Mouse (Mus musculus) neural tube, embryonic 14.5 days (tissue): ENCODE measurements at regions not wholly inside any gene's neighbourhood (a gene's known extent, or its start where the extent isn't known, plus 50 kb on each side); places are given as distances from the start of the nearest gene placed in this dataset.
"Not testable (repeated sequence)": the region's sequence is repeated elsewhere in the genome, so short reads cannot be mapped to it uniquely, and the experiment has no call there.

ENCODE experiments used
- ATAC-seq: fragments of 200-750 bp; cut with Nextera tagmentation; 2 replicates; pipeline ENCODE4 v1.8.0; 2017; ENCODE audit warnings: low read depth, mild to moderate bottlenecking, moderate TSS enrichment, moderate library complexity
- H3K27ac ChIP-seq: fragments of 300-500 bp; sonication (generic); 2 replicates; pipeline ENCODE4 v1.5.1; 2014; ENCODE audit warnings: low read depth, mild to moderate bottlenecking, control low read depth, low read length, moderate library complexity, mixed read lengths
- H3K27me3 ChIP-seq: fragments of 300-500 bp; sonication (generic); 2 replicates; pipeline ENCODE4 v1.6.1; 2014; ENCODE audit warnings: low read length; ENCODE audit not compliant: control insufficient read depth, insufficient read depth
- H3K36me3 ChIP-seq: fragments of 300-500 bp; sonication (generic); 2 replicates; pipeline ENCODE4 v1.6.1; 2014; ENCODE audit warnings: low read length, mixed read lengths; ENCODE audit not compliant: control insufficient read depth, insufficient read depth
- H3K4me1 ChIP-seq: fragments of 300-500 bp; sonication (generic); 2 replicates; pipeline ENCODE4 v1.6.1; 2014; ENCODE audit warnings: low read length; ENCODE audit not compliant: control insufficient read depth, insufficient read depth
- H3K4me2 ChIP-seq: fragments of 300-500 bp; sonication (generic); 2 replicates; pipeline ENCODE4 v1.6.1; 2014; ENCODE audit warnings: mild to moderate bottlenecking, low read depth, low read length, control low read depth
- H3K4me3 ChIP-seq: fragments of 300-500 bp; sonication (generic); 2 replicates; pipeline ENCODE4 v1.5.1; 2014; ENCODE audit warnings: low read depth, low read length, control low read depth, mixed read lengths
- H3K9ac ChIP-seq: fragments of 300-500 bp; sonication (generic); replicated peaks from 2 replicates; pipeline ENCODE4 v1.6.1; 2014; ENCODE audit warnings: low read depth, mild to moderate bottlenecking, control low read depth, low read length, mixed read lengths
- H3K9me3 ChIP-seq: fragments of 300-500 bp; sonication (generic); 2 replicates; pipeline ENCODE4 v1.6.1; 2016; ENCODE audit warnings: low read length; ENCODE audit not compliant: control insufficient read depth
- WGBS: fragments of 180-500 bp; shearing (Covaris S2); extraction: QIAGEN DNeasy Blood & Tissue Kit; methylation state at CpG from one replicate; pipeline ENCODE4 v1.1.7; 2014; 5-methylcytosine and 5-hydroxymethylcytosine counted together

DNA sequence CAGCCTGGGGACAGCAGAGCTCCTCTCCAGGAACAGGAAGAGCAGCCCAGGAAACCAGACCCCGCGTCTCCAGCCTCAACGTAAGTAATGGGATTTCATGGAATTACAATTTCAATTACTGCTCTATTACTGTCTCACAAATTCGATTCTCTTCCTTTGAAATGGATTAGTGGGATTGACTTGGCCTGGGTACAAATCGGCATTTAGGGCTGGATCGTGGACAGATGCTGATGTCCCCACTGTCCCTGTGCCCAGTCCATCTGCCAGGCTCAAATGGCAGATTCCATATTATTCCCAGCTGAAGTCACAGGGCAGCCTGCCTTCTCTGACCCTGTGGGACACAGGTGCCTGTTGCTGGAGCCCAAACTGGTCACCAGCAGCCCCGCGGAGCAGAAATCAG lies 136.0 kb upstream of the Sfswap start:
- no peak overlapping the region for H3K9ac ChIP-seq
- H3K4me3 ChIP-seq = no peak overlapping the region
- no peaks in the 10 kb centered on the region for H3K36me3 ChIP-seq
- H3K4me1 ChIP-seq = no peaks in the 10 kb centered on the region
- ATAC-seq = no peak
- H3K9me3 ChIP-seq = no peaks in the 10 kb centered on the region
- 73% methylated on average over 8 of the region's 8 CpGs for WGBS
- H3K27ac ChIP-seq = no peak overlapping the region
- no peak overlapping the region for H3K4me2 ChIP-seq
- H3K27me3 ChIP-seq = no peaks in the 10 kb centered on the region

DNA sequence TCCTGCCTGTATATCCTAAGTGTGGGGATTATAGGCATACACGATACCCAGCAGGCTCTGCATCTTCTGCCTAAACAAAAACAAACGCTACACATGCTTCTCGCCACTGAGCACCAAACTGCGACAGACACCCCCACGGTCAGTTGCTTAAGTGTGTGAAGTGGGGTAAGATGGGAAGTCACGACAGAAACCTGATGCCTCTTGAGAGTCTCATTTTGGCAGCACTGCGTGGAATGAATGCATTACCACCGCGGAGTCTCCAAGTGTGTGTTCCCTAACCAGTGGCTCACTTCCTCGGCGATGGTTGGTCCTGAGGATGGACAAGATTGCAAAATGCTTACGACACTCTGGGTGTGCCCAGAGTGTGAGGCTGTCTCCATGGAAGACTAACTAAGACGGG lies 133.8 kb upstream of the Sfswap start:
- H3K4me3 ChIP-seq = no peak overlapping the region
- H3K9ac ChIP-seq = no peak overlapping the region
- 89% methylated on average over 13 of the region's 13 CpGs for WGBS
- no peak overlapping the region for H3K27ac ChIP-seq
- ATAC-seq = no peak
- no peaks in the 10 kb centered on the region for H3K4me1 ChIP-seq
- no peaks in the 10 kb centered on the region for H3K27me3 ChIP-seq
- no peaks in the 10 kb centered on the region for H3K9me3 ChIP-seq
- H3K4me2 ChIP-seq = no peak overlapping the region
- no peaks in the 10 kb centered on the region for H3K36me3 ChIP-seq

DNA sequence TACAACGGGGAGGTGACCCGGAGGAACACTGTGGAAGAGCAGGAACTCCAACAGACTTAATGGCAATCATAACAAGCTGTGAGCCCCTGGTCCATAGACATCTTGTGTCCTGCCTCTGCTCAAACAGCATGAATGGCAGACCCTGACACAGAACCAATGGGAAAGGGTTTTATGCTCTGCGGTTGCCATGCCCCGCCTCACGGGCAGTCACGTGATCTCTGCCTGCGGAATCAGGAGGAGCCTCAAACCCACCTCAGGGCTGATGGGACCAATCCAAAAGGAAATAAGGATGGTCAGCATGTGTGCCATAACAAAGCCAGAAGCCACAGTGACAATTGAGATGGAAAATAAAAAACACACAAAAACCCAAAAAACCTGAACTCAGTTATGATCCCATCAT lies 120.2 kb upstream of the Sfswap start:
- Histone ChIP-seq H3K4me1 (no peaks in the 10 kb centered on the region), H3K36me3 (no peaks in the 10 kb centered on the region), H3K4me2 (no peak overlapping the region), H3K9ac (no peak overlapping the region), H3K27me3 (no peaks in the 10 kb centered on the region), H3K27ac (no peak overlapping the region), H3K4me3 (no peak overlapping the region), H3K9me3 (no peaks in the 10 kb centered on the region)
- 91% methylated on average over 7 of the region's 7 CpGs for WGBS
- no peak for ATAC-seq

DNA sequence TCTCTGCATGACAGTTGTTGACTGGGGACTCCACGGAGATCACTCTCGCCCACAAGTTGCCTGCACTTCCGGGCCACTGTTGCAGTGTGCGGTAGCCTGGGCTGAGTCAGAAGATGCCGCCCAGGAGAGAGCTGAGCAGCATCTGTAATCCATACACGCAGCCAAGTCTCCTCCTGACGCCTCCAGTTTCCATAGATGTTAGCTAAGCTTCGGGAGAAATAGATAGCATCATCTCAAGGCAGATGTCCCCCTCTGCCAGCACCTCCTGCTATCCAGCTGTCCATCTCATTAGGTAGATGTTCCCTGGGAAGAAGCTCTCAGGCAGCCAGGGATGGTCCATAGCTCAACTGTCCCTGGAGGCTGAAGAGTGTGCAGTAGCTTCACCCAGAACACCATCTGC lies 116.0 kb upstream of the Sfswap start:
- Histone ChIP-seq H3K27me3 (no peaks in the 10 kb centered on the region), H3K4me3 (no peak overlapping the region), H3K36me3 (no peaks in the 10 kb centered on the region), H3K9ac (no peak overlapping the region), H3K27ac (no peak overlapping the region), H3K9me3 (no peaks in the 10 kb centered on the region), H3K4me2 (no peak overlapping the region), H3K4me1 (no peaks in the 10 kb centered on the region)
- WGBS = 88% methylated on average over 8 of the region's 8 CpGs
- no peak for ATAC-seq

DNA sequence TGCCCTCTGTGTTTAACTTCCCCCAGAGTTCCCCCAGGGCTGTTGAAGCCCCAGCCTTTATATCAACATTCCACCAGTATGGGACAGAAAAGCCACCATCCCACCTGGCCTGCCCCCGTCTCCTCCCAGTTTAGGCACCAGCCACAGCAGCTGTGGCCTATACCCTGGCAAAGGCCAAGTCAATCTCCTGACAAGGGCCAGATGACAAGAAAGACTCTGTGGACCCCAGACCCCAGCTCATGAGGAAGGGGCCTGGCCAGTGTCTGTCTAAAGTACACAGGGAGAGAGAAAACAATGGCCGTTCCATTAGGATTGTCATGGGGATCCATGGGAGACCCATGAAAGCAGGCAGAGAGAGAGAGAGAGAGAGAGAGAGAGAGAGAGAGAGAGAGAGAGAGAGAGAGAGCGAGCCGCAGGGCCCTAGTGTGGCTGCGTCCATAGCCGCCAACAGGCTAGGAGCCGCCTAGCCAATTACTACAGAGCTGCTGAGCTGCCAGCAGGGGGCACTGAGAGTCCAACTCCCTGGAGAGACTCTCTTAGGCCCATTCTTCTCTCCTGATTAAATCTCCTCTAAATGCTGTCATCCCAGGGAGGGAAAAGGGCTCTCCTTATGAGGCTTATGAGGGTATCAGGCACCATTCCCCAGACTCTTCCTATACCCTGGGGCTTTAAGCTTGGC lies 114.9 kb upstream of the Sfswap start:
- not testable (repeated sequence) for H3K9ac ChIP-seq, H3K9me3 ChIP-seq, H3K4me3 ChIP-seq, H3K27me3 ChIP-seq, H3K4me2 ChIP-seq, H3K36me3 ChIP-seq, H3K27ac ChIP-seq, H3K4me1 ChIP-seq
- peak; percentile 89 for ATAC-seq
- 64% methylated on average over 2 of the region's 7 CpGs for WGBS

DNA sequence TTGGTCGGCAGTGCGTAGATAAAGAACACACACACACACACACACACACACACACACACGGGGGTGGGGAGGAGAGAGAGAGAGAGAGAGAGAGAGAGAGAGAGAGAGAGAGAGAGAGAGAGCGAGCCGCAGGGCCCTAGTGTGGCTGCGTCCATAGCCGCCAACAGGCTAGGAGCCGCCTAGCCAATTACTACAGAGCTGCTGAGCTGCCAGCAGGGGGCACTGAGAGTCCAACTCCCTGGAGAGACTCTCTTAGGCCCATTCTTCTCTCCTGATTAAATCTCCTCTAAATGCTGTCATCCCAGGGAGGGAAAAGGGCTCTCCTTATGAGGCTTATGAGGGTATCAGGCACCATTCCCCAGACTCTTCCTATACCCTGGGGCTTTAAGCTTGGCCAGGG lies 114.3 kb upstream of the Sfswap start:
- H3K9me3 ChIP-seq, H3K36me3 ChIP-seq, H3K4me2 ChIP-seq, H3K4me1 ChIP-seq, H3K4me3 ChIP-seq, H3K27ac ChIP-seq, H3K9ac ChIP-seq, H3K27me3 ChIP-seq: not testable (repeated sequence)
- WGBS = no CpG with 5 or more reads among the region's 8 CpGs
- peak; percentile 92 for ATAC-seq

DNA sequence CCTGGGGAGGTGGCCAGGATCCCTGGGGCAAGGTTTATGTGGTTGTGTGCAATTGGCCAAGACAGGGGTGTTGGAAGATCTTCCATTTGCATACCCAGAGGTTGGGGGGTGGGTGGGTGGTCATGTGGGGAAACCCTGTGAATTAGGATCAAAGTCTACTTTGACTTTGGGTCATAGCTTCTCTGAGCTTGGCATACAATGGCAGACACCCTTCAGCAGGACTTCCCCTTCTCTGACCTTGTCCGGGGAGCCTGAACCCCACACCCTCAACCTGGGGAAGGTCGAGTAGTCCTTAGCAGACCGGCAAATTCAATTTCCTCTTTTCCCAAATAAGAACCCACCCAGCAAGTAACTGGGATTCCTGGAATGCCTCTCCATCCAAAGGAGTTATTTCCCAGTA lies 113.7 kb upstream of the Sfswap start:
- H3K4me3 ChIP-seq = no peak overlapping the region
- ATAC-seq = no peak
- 80% methylated on average over 3 of the region's 3 CpGs for WGBS
- no peaks in the 10 kb centered on the region for H3K36me3 ChIP-seq
- no peaks in the 10 kb centered on the region for H3K27me3 ChIP-seq
- H3K27ac ChIP-seq = no peak overlapping the region
- H3K4me2 ChIP-seq = no peak overlapping the region
- no peaks in the 10 kb centered on the region for H3K4me1 ChIP-seq
- H3K9me3 ChIP-seq = no peaks in the 10 kb centered on the region
- H3K9ac ChIP-seq = no peak overlapping the region

DNA sequence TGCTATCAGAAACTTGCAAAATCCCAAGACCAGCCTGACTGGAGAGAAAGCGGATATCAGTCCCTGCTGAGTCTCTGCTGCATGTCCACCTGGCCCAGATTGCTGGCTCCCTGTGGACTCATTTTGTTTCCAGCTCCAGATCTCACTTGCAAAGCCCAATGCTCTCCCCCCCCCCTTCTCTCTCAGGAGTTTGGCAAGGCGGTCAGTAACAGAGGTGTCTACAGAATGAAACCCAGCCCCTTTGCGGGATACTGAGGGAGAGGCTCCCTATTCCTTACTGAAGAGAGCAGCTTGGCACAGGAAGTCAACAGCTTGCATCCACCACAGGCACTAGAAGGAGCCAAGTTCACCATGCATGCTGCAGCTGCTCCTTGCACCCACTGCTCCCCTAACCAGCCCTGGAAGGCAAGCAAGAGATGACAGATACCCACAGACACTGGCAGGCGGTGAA lies 110.1 kb upstream of the Sfswap start:
- H3K36me3 ChIP-seq = no peaks in the 10 kb centered on the region
- H3K9me3 ChIP-seq = no peaks in the 10 kb centered on the region
- no peak overlapping the region for H3K4me3 ChIP-seq
- H3K9ac ChIP-seq = no peak overlapping the region
- no peak for ATAC-seq
- H3K4me1 ChIP-seq = no peaks in the 10 kb centered on the region
- no peak overlapping the region for H3K4me2 ChIP-seq
- 60% methylated on average over 4 of the region's 4 CpGs for WGBS
- H3K27me3 ChIP-seq = no peaks in the 10 kb centered on the region
- no peak overlapping the region for H3K27ac ChIP-seq

DNA sequence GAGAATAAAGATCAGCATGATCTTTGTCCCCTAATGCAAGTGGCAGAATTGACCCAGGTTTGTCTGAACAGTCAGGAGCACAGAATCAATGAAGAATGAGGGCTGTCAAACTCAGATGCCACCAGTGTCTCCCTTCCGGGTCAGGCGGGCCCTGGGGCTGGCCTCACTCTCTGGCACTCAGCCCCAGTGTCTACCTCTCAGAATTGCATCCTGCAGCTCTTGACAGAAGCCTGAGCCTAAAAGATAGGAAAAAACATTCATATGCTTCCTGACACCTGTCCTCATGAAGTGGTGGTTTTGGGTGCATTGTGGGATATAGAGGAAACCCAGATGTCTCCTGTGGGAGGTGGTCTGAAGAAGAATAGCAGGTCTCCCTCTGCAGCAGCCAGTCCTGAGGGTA lies 107.9 kb upstream of the Sfswap start:
- 86% methylated on average over 2 of the region's 2 CpGs for WGBS
- Histone ChIP-seq H3K4me1 (no peaks in the 10 kb centered on the region), H3K4me3 (no peak overlapping the region), H3K9ac (no peak overlapping the region), H3K27me3 (no peaks in the 10 kb centered on the region), H3K27ac (no peak overlapping the region), H3K4me2 (no peak overlapping the region), H3K36me3 (no peaks in the 10 kb centered on the region), H3K9me3 (no peaks in the 10 kb centered on the region)
- ATAC-seq = no peak
